Mouse (Mus musculus): Measurements from ENCODE around the gene Gm7534. TPM values are rescaled to one million over a fixed set of nuclear protein-coding genes. Genes with fewer than 3 reads are reported as not detected.

Gm7534 gene
- not detected for total RNA-seq (2021)
- long read RNA-seq, experiment 1, result 0 reads
- long read RNA-seq, experiment 2, result 0 reads

DNA sequence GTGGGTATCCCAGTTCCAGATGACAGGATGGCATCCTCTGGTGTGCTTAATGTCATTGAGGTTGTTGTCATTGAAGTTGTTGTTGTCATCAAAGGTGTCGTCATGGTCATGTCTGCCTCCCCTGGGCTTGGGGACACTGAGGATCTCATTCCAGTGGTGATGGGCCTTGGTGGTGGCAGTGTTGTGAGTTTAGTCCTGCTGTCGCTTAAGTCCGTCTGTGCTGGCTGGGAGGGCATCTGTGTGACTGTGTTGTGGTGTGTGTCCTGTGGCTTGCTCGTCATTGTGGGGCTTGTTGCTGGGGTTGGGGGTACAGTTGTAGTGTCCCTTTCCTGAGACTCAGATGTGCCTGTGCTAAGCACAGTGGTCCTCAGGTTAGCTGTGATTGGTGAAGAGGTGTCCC lies at the start of gene Gm7534:
Gene Gm7534, minus strand, starts transcription at position 101 of the 400 bp plus-strand sequence.
- DNase-seq, result no peak

DNA sequence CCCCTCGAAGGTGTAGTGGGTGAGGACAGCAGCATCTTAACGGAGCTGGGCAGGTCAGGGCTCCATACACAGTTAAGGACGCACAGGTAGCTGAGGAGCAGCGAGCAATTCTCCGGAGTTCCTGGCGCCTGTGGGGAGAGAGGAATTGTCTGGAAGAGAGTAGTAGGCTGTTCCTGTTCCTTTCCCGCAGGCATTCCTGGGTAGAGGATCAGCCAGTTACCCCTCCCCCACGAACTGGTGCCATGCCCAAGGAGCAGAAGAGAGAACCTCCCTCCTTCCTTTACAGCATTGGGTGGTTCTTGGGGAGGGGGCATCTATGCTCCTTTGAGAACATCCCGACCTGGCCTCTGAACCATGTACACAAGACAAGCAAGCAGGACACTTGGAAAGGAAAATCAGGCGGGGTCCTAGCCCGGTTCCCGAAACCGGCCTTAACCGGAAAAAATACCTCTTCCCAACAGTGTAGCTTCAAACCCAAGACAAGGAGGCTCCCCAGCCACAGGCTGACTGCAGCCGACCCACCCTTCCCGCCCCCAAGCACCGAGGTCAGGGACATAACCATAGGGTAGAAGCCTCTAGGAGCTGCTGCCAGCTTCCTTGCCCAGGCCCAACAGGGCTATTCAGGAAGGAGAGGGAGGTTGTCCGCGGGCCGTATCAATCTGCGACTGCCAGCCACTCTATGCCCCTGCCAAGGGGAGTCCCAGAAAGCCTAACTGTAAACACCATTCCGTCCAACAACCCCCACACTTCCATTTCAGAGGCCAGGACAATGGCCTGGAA lies 49.5 kb upstream of the Gm7534 start:
- no peak for DNase-seq

DNA sequence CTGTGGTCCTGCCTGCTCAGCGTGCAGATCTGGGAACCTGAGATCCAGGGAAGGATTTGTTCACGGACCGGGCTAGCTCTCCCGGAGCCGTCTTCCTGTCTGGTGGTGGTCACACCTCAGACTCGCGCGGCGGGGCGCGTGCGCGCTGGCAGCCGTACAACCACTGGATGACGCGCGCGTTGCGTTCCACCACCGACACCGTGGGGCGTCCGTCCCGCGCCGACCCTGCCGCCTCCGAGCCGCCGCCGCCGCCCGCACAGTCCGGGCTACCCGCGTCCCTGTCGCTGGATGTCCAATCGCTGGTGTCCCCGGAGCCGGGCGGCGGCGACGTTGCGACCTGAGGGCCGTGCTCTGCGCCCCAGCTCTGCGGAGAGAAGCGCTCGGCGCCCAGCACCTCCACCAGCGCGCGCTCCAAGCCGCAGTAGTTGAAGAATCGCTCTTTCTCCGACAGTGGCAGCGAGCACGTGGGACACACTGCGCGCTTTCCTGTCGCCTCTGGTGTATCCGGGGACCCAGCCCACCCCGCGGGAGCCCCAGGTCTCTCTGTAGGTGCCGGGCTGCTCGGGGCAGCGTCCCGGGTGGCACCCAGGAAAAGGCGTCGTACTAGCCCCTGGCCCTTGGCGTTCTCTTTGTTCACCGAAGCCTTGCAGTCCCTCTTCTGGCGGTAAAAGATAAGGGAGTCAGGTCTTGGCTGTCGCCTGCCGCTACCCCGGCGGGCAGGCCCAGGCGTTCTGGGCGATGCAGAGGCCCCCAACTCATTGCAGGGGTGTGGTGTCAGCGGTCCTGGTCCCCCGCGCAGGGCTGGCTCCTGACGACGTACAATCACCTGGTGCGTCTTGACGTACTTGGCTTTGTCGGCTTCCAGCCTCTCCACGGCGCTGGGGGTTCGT lies 48.7 kb upstream of the Gm7534 start:
- DNase-seq, result peak; percentile 36

DNA sequence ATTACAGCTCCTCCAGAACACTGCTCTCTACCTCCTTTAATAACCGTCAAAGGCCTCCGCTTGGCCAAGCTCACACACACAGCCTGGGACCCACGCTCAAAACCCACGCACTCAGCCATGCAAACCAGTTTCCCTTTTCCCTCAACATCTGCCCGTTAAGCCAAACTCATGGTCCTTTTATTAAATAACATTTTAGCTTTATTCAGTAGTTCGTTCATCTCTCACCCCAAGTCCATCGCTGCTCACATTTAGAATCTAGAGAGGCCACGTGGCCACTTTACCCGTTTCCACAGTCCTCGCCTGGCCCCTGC lies 48.1 kb upstream of the Gm7534 start:
- no peak for DNase-seq

DNA sequence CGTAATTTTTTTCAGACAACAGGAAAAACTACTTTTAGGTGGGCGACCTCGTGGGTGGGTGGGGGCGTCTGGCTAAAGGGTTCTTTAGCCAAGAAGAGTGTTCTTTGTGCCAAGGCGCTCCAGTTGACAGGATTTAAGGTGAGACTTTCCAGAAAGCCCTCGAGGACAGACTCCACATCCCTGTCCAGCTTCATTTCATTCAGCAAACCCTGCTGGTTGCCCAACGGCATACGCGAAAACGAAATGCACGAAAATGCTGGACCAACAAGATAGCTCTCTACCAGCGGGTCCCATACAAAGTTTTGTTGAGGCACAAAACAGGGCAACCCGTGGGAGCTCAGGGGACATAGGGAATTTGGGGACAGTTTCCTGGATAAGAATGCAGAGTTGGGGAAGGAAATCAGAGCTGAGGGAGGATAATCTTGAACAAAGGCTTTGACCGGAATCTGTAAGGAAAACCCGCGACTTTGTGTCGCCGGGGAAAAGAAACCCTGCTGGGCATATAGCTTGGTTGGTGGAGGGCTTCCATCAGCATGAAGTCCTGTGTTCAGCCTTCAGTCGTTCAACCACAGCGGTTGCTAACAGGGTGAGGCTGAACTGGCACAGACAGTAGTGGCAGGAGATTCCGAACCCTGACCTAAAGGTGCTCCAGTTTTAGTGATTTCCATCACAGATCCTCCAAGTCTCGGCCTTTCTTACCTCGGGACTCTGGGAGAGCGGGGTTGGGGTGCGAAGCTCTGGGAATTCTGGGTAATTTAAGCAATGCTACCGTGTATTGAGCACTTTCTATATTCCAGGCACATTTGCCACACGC lies 47.5 kb upstream of the Gm7534 start:
- DNase-seq, result no peak

DNA sequence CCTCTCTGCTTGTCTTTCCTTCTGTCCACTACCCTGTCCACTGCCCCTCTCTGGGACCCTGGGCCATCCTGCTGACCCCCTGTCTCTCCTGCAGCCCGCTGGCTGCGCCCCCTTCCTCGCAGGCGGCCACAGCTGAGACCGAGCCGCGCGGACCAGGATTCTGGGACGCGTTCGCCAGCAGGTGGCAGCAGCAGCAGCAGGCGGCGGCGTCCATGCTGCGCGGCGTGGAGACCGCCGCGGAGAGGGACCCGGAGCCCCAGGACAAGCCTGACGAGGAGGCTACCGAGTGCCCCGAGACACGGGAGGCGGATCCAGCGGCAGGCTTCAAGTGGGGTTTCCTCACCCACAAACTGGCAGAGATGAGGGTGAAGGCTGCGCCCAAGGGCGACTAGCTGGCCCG lies 46.8 kb upstream of the Gm7534 start:
- peak; percentile 87 for DNase-seq

DNA sequence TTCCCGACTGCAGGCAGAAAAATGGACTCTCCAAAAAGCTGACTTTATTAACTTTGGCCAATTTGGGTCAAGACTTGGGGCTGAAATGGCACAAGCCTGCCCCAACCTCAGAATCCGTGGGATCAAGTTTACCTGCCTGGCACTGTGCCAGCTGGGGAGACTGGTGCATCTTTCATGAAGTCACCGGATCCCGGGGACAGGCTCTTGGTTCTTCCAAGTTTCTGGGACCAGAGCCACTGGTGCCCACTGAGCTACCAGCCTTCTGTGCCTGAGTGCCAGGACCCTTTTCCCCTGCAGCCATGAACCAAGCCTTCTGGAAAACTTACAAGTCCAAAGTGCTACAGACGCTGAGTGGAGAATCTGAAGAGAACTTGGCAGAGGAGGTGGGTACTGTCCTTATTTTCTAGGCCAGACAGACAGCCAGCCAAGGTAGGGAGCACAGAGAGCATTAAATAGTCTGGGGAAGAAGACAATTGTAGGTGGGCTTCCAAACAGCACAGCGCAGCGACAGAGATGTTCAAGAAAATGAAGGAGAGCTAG lies 44.0 kb upstream of the Gm7534 start, which contains the start of gene Gm30191:
Gene Gm30191, plus strand, starts transcription at position 217 of the 540 bp plus-strand sequence.
- no peak for DNase-seq

DNA sequence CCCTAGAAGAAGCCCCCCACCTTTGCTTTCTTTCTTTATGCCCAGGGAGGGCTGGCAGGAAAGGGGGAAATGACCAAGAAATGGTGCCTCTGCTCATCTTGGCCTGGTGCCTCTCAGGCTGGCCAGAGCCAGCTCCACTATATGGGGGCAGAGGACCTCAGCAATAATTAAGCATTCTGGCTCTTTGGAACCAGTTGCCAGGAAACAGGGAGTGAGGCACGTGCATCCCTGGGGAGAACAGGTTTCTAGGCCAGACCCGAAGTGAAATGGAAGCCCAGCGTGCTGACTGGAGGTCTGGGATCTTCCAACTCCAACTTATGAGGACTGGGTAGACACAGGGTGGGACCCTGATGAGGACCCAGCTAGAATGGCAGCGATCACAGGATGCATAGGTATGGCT lies 43.5 kb upstream of the Gm7534 start:
- no peak for DNase-seq

DNA sequence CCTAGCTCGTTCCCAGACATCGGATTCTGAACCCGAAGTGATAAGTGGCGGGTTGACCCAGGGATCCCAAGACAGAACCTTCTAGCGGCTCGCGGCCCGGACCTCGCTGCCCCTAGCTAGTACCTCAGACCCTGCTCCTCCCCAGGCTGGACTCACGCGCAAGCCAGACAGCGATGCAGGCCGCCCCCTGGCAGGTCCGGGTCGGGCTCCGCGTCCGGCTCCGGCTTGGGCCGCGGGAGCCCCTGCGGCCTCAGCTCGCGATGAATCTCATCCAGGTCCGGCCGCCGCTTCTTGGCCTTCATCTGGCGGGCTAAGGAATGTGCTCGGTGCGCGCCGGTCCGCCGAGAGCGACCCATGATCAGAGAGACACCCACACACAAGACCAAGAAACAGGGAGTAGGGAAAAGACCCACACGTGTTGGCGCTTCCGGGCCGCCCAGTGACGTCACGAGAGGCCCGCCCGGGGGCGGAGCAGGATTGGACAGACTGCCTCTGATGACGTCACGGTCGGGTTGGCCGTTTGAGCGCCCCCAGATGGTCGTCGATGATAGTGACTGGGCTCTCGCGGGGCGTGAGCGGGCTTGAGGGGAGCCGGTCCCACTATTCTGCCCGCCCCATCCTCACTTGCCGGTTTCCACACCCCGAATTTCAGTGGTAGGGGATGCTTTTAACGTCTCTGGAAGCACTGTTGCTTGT lies 42.5 kb upstream of the Gm7534 start, which contains the start of gene Zfp593:
Gene Zfp593, minus strand, starts transcription at position 445 of the 696 bp plus-strand sequence.
- peak; percentile 98 for DNase-seq

DNA sequence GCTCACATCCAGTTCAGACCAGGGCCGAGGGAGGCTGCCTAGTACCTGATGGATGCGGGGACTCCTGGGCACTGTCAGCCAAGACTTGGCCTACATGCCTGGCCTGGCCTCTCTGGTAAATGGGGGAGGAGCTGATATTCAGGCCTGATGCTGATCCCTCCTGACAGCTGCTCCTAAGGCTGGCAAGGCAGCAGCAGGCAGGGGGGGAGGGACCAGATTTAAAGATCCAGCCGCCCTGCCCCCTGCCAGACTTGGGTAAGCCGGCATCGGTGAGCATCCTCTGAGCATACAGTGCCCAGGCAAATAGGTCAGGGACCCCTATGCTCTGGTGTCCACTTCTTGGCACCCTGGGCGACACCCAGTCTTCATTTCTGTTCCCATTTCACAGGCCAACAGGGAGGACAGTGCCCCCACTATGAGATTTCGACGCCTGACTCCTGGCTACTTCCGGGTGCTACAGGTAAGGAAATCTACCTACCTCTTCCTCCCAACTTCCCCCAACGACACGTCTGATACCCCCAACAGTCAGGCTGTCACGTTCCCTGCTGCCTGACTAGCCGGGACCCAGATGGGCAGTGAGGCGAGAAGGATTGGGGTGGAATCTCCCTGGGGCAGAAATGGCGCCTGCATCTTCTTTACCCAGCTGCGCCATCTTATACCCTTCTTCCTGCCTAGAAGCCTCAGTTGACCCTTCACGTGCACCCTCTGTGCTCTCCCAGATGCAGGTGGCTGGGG lies 40.9 kb upstream of the Gm7534 start, which contains the start of gene E130218I03Rik:
Gene E130218I03Rik, plus strand, starts transcription at position 147 of the 735 bp plus-strand sequence.
- DNase-seq, result no peak

DNA sequence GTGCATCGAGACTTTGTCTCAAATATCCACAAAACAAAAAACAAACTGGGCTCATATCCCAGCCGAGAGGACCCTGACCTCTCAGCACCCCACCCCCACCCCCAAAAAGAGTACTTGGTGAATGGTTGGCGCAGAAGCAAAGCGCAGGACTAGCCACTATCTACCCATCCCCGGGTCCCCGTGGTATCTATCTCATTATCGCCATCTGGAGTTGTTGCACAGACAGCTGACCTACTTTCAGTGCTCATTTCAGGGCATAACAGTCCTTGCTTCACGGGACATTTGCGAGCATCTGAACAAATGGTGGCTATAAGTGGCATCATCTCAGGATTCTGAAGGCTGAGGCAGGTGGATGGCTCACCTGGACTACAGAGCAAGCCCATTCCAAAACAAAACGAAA lies 35.9 kb upstream of the Gm7534 start:
- no peak for DNase-seq

DNA sequence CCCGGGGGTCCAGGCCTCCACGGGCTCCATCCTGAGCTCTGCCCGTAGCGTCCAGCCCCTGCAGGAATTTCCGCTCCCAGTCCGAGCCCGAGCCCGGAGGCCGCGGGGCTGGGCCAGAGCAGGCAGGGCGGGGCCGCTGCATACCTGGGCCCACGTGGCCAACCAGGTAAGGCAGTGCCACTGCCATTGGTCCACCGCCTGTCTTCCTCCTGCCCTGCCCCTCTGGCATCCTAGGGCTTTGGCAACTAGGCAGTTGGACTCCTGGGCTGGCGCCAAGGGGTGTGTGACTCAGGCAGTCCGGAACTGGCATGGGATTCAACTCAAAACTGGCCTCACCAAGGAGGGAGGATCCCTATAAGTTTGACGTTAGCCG lies 35.5 kb upstream of the Gm7534 start, which contains the start of gene Cnksr1:
Gene Cnksr1, minus strand, starts transcription at position 121 of the 373 bp plus-strand sequence.
- DNase-seq, result peak; percentile 77

DNA sequence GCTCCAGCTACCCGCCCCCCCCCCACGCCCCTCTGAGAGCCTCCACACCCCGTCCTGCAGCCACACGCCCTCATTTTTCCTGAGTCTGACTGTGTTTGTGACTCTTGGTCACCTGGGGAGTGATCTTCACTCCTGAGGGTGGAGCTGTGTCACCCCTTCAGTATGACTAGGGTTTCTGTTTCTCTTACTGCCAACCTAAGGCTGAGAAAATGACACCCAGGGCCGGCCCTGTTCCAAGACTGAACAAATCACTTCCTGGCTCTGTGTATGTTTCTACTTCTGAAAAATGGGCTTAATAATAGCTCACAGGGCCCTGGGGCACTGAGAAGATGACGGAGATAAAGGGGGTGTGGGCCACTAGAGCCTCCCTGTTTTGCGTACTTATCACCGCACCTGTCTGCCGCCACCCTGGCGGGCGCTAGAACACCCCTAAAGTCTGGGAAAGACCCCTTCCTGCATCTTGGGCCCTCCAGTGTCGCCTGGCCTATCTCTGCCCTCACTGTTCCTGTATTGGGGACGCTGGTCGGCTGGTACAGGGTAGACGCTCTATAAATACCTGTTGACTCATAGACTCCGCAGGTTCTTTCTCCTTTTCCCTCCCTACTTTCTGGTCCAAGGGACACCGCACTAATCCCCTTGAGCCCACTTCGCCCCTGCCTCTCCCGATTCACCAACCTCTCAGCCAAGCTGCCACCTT lies 34.9 kb upstream of the Gm7534 start:
- no peak for DNase-seq

DNA sequence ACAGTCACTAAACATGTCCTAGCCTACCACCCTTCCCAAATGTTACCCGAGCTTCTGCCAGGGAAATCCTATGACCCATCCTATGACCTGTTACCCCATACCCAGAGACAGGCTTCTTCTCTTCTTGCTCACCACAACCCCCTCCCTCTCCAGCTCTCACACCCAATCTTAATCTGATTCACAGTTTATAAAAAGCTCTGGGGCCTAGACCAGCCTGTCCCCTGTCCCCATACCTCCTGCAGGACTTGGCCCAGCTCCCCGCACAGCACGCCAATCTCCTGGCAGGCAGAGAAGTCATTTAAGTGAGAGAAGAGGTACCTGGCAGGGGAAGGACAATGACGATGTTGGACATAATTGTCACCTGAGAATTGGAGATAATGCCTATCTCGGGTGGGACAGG lies 32.1 kb upstream of the Gm7534 start:
- no peak for DNase-seq

DNA sequence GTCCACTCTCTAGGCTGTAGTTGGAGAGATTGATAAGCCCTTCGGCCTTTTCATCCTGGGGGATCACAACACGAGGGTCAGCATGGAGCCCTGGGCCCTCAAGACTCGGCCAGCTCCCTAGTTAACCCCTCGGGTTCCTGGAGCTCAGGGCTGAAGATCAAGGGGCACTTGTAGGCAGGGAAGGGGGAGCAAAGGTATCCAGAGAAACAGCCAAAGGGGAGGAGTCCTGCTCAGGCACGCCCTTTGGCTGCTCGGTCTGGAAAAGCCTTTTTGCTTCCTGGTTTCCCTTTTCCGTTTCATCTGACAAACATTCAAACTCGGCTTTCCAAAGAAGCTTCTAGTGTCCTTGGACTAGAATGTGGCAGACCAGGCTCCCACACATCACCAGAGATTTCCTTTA lies 27.6 kb upstream of the Gm7534 start:
- no peak for DNase-seq

DNA sequence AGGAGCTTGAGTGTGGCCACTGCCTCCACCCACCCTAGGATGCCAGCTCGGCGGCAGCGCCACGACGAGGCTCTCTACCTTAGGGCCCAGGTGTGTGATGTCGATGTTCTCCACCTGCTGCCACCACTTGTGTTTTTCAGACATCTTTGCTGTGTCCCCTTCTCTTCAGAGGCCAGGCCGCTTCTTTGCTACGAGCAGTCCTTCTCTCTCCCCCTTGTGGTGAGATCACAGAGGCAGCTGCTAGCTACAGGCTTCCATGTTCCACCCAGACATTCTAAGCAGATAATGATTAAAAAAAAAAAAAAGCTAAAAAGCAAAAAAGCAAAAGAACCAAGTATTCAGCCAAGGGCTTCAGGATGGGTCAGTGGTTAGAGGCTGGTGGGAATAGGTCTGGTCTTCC lies 24.4 kb upstream of the Gm7534 start, which contains the start of gene Catsper4:
Gene Catsper4, minus strand, starts transcription at position 190 of the 400 bp plus-strand sequence.
- DNase-seq, result no peak

DNA sequence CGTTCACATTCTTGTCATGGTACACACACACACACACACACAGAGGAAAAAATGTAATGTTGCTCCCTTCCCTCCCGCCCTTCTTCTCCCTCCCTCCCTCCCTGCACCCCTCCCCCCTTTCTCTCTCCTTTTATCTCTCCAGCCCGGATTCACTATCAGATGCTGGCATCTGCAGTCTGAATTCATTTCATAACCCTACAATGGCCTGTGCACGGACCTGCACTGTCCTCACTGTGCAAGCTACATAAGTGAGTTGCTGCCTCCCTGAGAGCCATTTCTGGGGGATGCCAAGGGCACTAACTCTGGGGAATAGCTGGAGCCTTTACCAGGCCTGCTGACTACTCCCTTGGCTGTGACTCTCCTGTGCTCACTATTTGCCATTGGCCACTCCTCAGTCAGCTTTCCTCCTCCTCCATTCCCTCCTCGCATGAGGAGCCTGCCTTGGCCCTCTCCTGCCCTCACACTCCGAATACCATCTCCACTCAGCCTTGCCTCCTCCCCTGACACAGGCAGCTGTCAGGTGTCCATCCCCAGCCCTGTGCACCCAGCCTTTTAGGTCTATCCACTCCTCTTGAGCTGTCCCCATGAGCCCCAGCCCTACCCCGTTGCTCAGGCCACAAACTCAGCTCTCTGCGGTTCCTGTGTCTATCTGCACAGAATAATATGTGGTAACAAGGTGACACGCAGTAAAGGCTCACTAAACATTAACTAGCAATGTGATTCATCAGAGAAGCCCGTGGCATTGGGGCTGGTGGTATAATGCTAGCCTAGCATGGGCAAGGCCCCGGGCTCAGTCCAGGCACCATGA lies 20.2 kb upstream of the Gm7534 start:
- DNase-seq, result no peak

DNA sequence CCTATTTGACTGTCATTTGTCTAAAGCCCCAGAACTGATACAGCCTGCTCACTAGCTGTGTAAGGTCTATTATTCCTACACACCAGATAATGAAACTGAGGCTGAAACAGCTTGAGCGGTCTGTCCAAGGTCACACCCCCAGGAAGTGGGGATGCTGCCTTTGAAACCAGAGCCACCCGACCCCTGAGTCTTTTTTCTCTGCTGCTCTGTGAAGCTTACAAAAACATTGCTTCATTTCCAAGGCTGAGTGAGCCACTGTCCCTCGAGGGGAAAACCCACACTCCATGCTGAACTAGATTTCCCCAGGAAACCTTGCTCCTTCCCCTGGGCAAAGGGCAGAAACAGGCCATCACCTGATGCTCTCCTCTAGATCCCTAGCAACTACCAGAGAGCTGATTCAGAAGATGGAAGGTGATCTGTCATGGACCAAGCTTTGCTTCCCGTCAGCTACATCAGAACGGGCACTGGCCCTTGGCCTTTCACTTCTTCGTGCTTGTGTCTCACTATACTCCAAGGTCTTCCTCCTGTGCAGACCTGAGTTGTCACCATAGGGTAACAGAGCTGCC lies 3.8 kb upstream of the Gm7534 start:
- no peak for DNase-seq
